Mouse (Mus musculus): ENCODE data around the gene Ptpn13. TPM values are rescaled to one million over a fixed set of nuclear protein-coding genes. Genes with fewer than 3 reads are reported as not detected.

Ptpn13 gene
- total and polyA plus RNA-seq, 3 experiments: 0.04 TPM; not detected in 2

DNA sequence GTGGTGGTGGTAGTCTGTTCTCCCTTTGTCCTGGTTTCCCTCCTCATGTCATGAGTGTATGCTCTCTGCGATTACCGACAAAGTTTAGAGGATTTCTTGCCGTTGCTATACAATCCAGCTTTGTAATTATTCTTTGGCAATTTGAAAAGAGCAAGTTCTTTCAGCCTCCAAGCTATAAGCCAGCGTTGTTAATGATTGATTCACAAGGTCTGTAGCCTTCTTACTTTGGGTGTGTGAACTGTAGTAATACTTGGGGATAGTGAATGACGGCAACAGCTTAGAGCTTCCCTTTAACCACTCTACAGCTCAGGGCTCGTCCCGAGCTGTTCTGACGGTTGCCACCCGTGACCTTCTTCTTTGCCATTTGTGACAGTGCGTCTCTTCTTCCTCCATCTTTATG lies 39.8 kb downstream of the Ptpn13 start:
- DNase-seq (ENCODE audit: extremely low read depth): no peak
- in situ Hi-C loops (cut with MboI; ENCODE audit: low pct_ligation_motif_present, low pct_unique_long_range_greater_than_20kb, low sequenced_read_pairs) (no loop called here), dilution Hi-C loops (cut with MboI; ENCODE audit: extremely low pct_ligation_motif_present, extremely low pct_unique_long_range_greater_than_20kb, low sequenced_read_pairs) (no loop called here)
- Histone ChIP-seq H3K27me3 (replicated peaks) (no peaks in the 10 kb centered on the region), H3K4me2 (ENCODE audit: insufficient read depth, low read depth, poor library complexity, severe bottlenecking) (no peak overlapping the region), H3K9ac (ENCODE audit: insufficient read depth, low read depth) (no peak overlapping the region), H3K4me1 (ENCODE audit: control insufficient read depth in 1 of 2, insufficient read depth in 2 of 2) (peaks cover 6 to 9% of the 10 kb centered on the region in 2 experiments; a peak in 3 of 4 replicates), H3K9me3 (replicated peaks; ENCODE audit: low read length) (no peaks in the 10 kb centered on the region), H3K27ac (ENCODE audit: insufficient read depth, low read depth) (no peak overlapping the region), H3K4me3 (replicated peaks in 1 of 3; ENCODE audit: low read depth in 2 of 3, low read length in 2 of 3, poor library complexity in 1 of 3) (no peak overlapping the region), H3K36me3 (replicated peaks in 1 of 2; ENCODE audit: control insufficient read depth in 1 of 2, insufficient read depth in 1 of 2, low read length in 1 of 2) (no peaks in the 10 kb centered on the region), H3K79me2 (replicated peaks; ENCODE audit: control insufficient read depth, extremely low read depth, insufficient read depth, poor library complexity, severe bottlenecking) (no peaks in the 10 kb centered on the region)
- TF ChIP-seq ZNF384 (IDR thresholded peaks at IDR 0.05; ENCODE audit: low read depth, low read length) (no peak), JUN (IDR thresholded peaks at IDR 0.05; ENCODE audit: insufficient read depth, low read depth, low read length) (no peak), RAD21 (IDR thresholded peaks at IDR 0.05; ENCODE audit: low read depth, low read length) (no peak), TBP (conservative IDR thresholded peaks at IDR 0.05; ENCODE audit: low read depth, low read length) (no peak), GABPA (IDR thresholded peaks at IDR 0.05; ENCODE audit: insufficient replicate concordance, low read depth, low read length) (no peak), POLR2AphosphoS2 (IDR thresholded peaks at IDR 0.05; ENCODE audit: low read depth, low read length) (no peak), MAFK (IDR thresholded peaks at IDR 0.05; ENCODE audit: insufficient replicate concordance, low read length) (no peak), POLR2A (IDR thresholded peaks at IDR 0.05; ENCODE audit: low read depth, low read length) (no peak), KAT2A (IDR thresholded peaks at IDR 0.05; ENCODE audit: insufficient replicate concordance, low read length) (no peak), MEF2A (IDR thresholded peaks at IDR 0.05; ENCODE audit: borderline replicate concordance, low read depth, low read length) (no peak), BHLHE40 (IDR thresholded peaks at IDR 0.05; ENCODE audit: low read depth, low read length) (no peak), ETS1 (conservative IDR thresholded peaks at IDR 0.05; ENCODE audit: low read depth, low read length) (no peak), ZKSCAN1 (IDR thresholded peaks at IDR 0.05; ENCODE audit: borderline replicate concordance, low read depth, low read length) (no peak), MAX (IDR thresholded peaks at IDR 0.05; ENCODE audit: low read length) (no peak)

DNA sequence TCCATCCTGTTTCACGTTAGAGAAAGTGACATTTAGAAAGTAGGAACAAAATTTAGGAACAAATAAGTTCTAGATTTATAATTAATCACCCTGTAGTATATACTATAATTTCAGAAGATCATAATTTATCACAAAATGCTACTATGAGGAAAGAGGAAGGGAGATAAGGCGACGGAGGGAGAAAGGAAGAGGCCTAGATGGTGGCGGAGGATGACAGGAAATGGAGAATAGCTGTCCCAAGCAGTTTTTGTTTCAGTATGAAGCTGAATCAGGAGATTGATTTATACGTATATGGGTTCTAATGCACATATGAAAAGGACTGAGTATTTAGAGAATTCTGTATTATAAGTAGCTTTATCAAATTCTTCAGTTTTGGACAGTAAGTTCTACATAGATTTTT lies 47.7 kb downstream of the Ptpn13 start:
- no peaks in the 10 kb centered on the region for H3K4me1 ChIP-seq (ENCODE audit: control insufficient read depth in 1 of 2, insufficient read depth in 2 of 2)
- in situ Hi-C loops (cut with MboI; ENCODE audit: low pct_ligation_motif_present, low pct_unique_long_range_greater_than_20kb, low sequenced_read_pairs): no loop called here
- H3K4me2 ChIP-seq (ENCODE audit: insufficient read depth, low read depth, poor library complexity, severe bottlenecking): no peak overlapping the region
- dilution Hi-C loops (cut with MboI; ENCODE audit: extremely low pct_ligation_motif_present, extremely low pct_unique_long_range_greater_than_20kb, low sequenced_read_pairs): no loop called here
- no peak overlapping the region for H3K4me3 ChIP-seq (replicated peaks in 1 of 3; ENCODE audit: low read depth in 2 of 3, low read length in 2 of 3, poor library complexity in 1 of 3)
- H3K27me3 ChIP-seq (replicated peaks): no peaks in the 10 kb centered on the region
- no peak for TF ChIP-seq UBTF (IDR thresholded peaks at IDR 0.05; ENCODE audit: low read depth, low read length)
- no peak overlapping the region for H3K27ac ChIP-seq (ENCODE audit: insufficient read depth, low read depth)
- H3K9ac ChIP-seq (ENCODE audit: insufficient read depth, low read depth): no peak overlapping the region
- no peaks in the 10 kb centered on the region for H3K79me2 ChIP-seq (replicated peaks; ENCODE audit: control insufficient read depth, extremely low read depth, insufficient read depth, poor library complexity, severe bottlenecking)
- no peak for DNase-seq (ENCODE audit: extremely low read depth)
- H3K36me3 ChIP-seq (replicated peaks in 1 of 2; ENCODE audit: control insufficient read depth in 1 of 2, insufficient read depth in 1 of 2, low read length in 1 of 2): no peaks in the 10 kb centered on the region
- no peaks in the 10 kb centered on the region for H3K9me3 ChIP-seq (replicated peaks; ENCODE audit: low read length)

All from CH12.LX (cell line).